Mouse (Mus musculus): Measurements from ENCODE around the gene Ankrd17. TPM values are rescaled to one million over a fixed set of nuclear protein-coding genes. Genes with fewer than 3 reads are reported as not detected.

Gene Ankrd17
- total and polyA plus RNA-seq, 2 experiments from 2014 or later = 23.6 to 61.1 TPM

GRCm38 (mm10) chr5:90245416-90245815, 121.0 kb downstream of the Ankrd17 start:
- 76% methylated on average over 4 of the region's 4 CpGs for WGBS
- no peak for TF ChIP-seq CTCF (IDR thresholded peaks at IDR 0.05)
- no peak overlapping the region for H3K27ac ChIP-seq (ENCODE audit: low read depth, low read length)
- DNase-seq (ENCODE audit: low spot score) = no peak
- peaks cover 41% of the 10 kb centered on the region for H3K36me3 ChIP-seq (ENCODE audit: insufficient read depth, low read length)
- H3K9ac ChIP-seq (replicated peaks; ENCODE audit: low read length, poor library complexity, severe bottlenecking) = no peak overlapping the region
- H3K4me1 ChIP-seq (ENCODE audit: insufficient read depth, low read length) = no peaks in the 10 kb centered on the region
- no peaks in the 10 kb centered on the region for H3K27me3 ChIP-seq (ENCODE audit: insufficient read depth, low read length)
- no peaks in the 10 kb centered on the region for H3K9me3 ChIP-seq (ENCODE audit: low read length)
- no peak overlapping the region for H3K4me3 ChIP-seq (ENCODE audit: low read depth, low read length)
- ATAC-seq (ENCODE audit: low FRiP score) = no peak
- H3K4me2 ChIP-seq (ENCODE audit: low read depth, low read length, poor library complexity, severe bottlenecking) = no peak overlapping the region

GRCm38 (mm10) chr5:90235217-90235616, 131.2 kb downstream of the Ankrd17 start:
- Histone ChIP-seq H3K4me2 (ENCODE audit: low read depth, low read length, poor library complexity, severe bottlenecking) (no peak overlapping the region), H3K4me3 (ENCODE audit: low read depth, low read length) (no peak overlapping the region), H3K9me3 (ENCODE audit: low read length) (no peaks in the 10 kb centered on the region), H3K27me3 (ENCODE audit: insufficient read depth, low read length) (no peaks in the 10 kb centered on the region), H3K4me1 (ENCODE audit: insufficient read depth, low read length) (no peaks in the 10 kb centered on the region), H3K27ac (ENCODE audit: low read depth, low read length) (no peak overlapping the region), H3K36me3 (ENCODE audit: insufficient read depth, low read length) (peaks cover 47% of the 10 kb centered on the region), H3K9ac (replicated peaks; ENCODE audit: low read length, poor library complexity, severe bottlenecking) (no peak overlapping the region)
- ATAC-seq (ENCODE audit: low FRiP score) = no peak
- no peak for TF ChIP-seq CTCF (IDR thresholded peaks at IDR 0.05)
- WGBS = 96% methylated on average over 8 of the region's 8 CpGs
- no peak for DNase-seq (ENCODE audit: low spot score)

GRCm38 (mm10) chr5:90233305-90233704, 133.1 kb downstream of the Ankrd17 start:
- H3K4me1 ChIP-seq (ENCODE audit: insufficient read depth, low read length) = no peaks in the 10 kb centered on the region
- DNase-seq (ENCODE audit: low spot score) (no peak), ATAC-seq (ENCODE audit: low FRiP score) (no peak)
- TF ChIP-seq CTCF (IDR thresholded peaks at IDR 0.05) = no peak
- no peaks in the 10 kb centered on the region for H3K27me3 ChIP-seq (ENCODE audit: insufficient read depth, low read length)
- H3K9me3 ChIP-seq (ENCODE audit: low read length) = no peaks in the 10 kb centered on the region
- H3K4me2 ChIP-seq (ENCODE audit: low read depth, low read length, poor library complexity, severe bottlenecking) = no peak overlapping the region
- H3K9ac ChIP-seq (replicated peaks; ENCODE audit: low read length, poor library complexity, severe bottlenecking) = no peak overlapping the region
- no peak overlapping the region for H3K27ac ChIP-seq (ENCODE audit: low read depth, low read length)
- H3K4me3 ChIP-seq (ENCODE audit: low read depth, low read length) = no peak overlapping the region
- peaks cover 48% of the 10 kb centered on the region for H3K36me3 ChIP-seq (ENCODE audit: insufficient read depth, low read length)
- over 99% methylated on average over 4 of the region's 4 CpGs for WGBS

GRCm38 (mm10) chr5:90229760-90230159, 136.6 kb downstream of the Ankrd17 start:
- H3K36me3 ChIP-seq (ENCODE audit: insufficient read depth, low read length) = peaks cover 48% of the 10 kb centered on the region

GRCm38 (mm10) chr5:90226696-90227095, 139.7 kb downstream of the Ankrd17 start:
- no peaks in the 10 kb centered on the region for H3K27me3 ChIP-seq (ENCODE audit: insufficient read depth, low read length)
- WGBS = 98% methylated on average over 3 of the region's 3 CpGs
- H3K9ac ChIP-seq (replicated peaks; ENCODE audit: low read length, poor library complexity, severe bottlenecking) = no peak overlapping the region
- H3K4me3 ChIP-seq (ENCODE audit: low read depth, low read length) = no peak overlapping the region
- DNase-seq (ENCODE audit: low spot score) = no peak
- H3K27ac ChIP-seq (ENCODE audit: low read depth, low read length) = no peak overlapping the region
- TF ChIP-seq CTCF (IDR thresholded peaks at IDR 0.05) = no peak
- H3K36me3 ChIP-seq (ENCODE audit: insufficient read depth, low read length) = peaks cover 33% of the 10 kb centered on the region
- no peaks in the 10 kb centered on the region for H3K9me3 ChIP-seq (ENCODE audit: low read length)
- H3K4me1 ChIP-seq (ENCODE audit: insufficient read depth, low read length) = no peaks in the 10 kb centered on the region
- ATAC-seq (ENCODE audit: low FRiP score) = no peak
- no peak overlapping the region for H3K4me2 ChIP-seq (ENCODE audit: low read depth, low read length, poor library complexity, severe bottlenecking)

More at GRCm38 (mm10) chr5:90229760-90230159, 136.6 kb downstream of the Ankrd17 start:
- Histone ChIP-seq H3K4me1 (ENCODE audit: insufficient read depth, low read length) (no peaks in the 10 kb centered on the region), H3K27ac (ENCODE audit: low read depth, low read length) (no peak overlapping the region), H3K9ac (replicated peaks; ENCODE audit: low read length, poor library complexity, severe bottlenecking) (no peak overlapping the region), H3K27me3 (ENCODE audit: insufficient read depth, low read length) (no peaks in the 10 kb centered on the region), H3K4me2 (ENCODE audit: low read depth, low read length, poor library complexity, severe bottlenecking) (no peak overlapping the region), H3K4me3 (ENCODE audit: low read depth, low read length) (no peak overlapping the region), H3K9me3 (ENCODE audit: low read length) (no peaks in the 10 kb centered on the region)
- no peak for TF ChIP-seq CTCF (IDR thresholded peaks at IDR 0.05)
- no peak for DNase-seq (ENCODE audit: low spot score)
- 80% methylated on average over 2 of the region's 2 CpGs for WGBS
- ATAC-seq (ENCODE audit: low FRiP score) = no peak

GRCm38 (mm10) chr5:90224730-90225129, 141.6 kb downstream of the Ankrd17 start:
- Histone ChIP-seq H3K4me1 (ENCODE audit: insufficient read depth, low read length) (no peaks in the 10 kb centered on the region), H3K4me2 (ENCODE audit: low read depth, low read length, poor library complexity, severe bottlenecking) (no peak overlapping the region)

More at GRCm38 (mm10) chr5:90224730-90225129, 141.6 kb downstream of the Ankrd17 start:
- Histone ChIP-seq H3K9ac (replicated peaks; ENCODE audit: low read length, poor library complexity, severe bottlenecking) (no peak overlapping the region), H3K36me3 (ENCODE audit: insufficient read depth, low read length) (peaks cover 20% of the 10 kb centered on the region), H3K4me3 (ENCODE audit: low read depth, low read length) (no peak overlapping the region), H3K9me3 (ENCODE audit: low read length) (no peaks in the 10 kb centered on the region), H3K27ac (ENCODE audit: low read depth, low read length) (no peak overlapping the region), H3K27me3 (ENCODE audit: insufficient read depth, low read length) (no peaks in the 10 kb centered on the region)
- DNase-seq (ENCODE audit: low spot score) (no peak), ATAC-seq (ENCODE audit: low FRiP score) (no peak)
- 88% methylated on average over 5 of the region's 5 CpGs for WGBS
- no peak for TF ChIP-seq CTCF (IDR thresholded peaks at IDR 0.05)

All from midbrain, postnatal 0 days (tissue).